Mouse (Mus musculus) neutrophil, adult 83 days (primary cell): Measurements from ENCODE around the gene Igsf6. TPM values are rescaled to one million over a fixed set of nuclear protein-coding genes. Genes with fewer than 3 reads are reported as not detected.

Experiments used
- total RNA-seq, 2 experiments: library from RNA; stranded (reverse); gene quantifications; one replicate each; pipeline ENCODE4 v1.2.4; 2023

Gene Igsf6
- 100 to 1,000 TPM; 319 to 329 TPM for total RNA-seq

DNA sequence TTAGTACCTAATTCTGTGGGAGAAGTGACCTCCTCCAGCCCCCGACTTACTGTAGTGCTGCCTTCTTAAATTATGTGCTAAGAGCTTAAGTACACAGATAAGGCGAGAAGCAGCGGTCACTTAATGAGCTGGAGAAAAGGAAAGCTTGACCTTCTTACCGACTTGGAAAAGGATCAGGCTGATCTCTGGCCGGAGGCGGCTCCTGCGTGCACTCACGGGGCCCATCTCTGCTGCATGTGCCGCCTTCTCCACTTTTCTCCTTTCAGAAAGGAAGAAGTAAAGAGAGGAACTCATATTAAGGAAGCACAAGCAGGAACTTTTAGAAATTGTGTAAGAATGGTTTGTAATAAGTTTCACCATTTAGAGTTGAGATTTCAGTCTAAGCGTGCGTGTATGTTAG, at the start of gene Igsf6:
Gene Igsf6 (minus strand): TSS at position 292 of the 400 bp plus-strand sequence.

DNA sequence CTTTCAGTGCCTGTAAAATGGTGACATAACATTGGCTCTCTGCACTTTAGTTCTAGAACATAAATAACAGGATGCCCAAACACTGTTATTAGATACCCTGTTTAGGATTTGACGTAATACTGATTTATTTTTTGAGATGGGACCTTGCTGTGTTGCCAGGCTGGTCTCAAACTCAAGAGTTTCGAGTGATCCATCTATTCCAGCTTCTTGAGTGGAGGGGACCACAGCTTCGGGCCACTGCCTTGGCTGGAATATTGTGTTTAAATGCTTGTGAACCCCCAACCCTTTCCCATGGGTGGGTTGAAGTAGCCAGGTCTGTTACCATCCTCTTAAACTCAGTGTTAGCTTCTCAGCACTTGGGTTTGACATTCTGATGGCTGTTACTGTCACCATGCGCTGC, 7.0 kb upstream of the Igsf6 start, which contains the start of gene Otoa:
Gene Otoa (plus strand): TSS at position 301 of the 400 bp plus-strand sequence.

DNA sequence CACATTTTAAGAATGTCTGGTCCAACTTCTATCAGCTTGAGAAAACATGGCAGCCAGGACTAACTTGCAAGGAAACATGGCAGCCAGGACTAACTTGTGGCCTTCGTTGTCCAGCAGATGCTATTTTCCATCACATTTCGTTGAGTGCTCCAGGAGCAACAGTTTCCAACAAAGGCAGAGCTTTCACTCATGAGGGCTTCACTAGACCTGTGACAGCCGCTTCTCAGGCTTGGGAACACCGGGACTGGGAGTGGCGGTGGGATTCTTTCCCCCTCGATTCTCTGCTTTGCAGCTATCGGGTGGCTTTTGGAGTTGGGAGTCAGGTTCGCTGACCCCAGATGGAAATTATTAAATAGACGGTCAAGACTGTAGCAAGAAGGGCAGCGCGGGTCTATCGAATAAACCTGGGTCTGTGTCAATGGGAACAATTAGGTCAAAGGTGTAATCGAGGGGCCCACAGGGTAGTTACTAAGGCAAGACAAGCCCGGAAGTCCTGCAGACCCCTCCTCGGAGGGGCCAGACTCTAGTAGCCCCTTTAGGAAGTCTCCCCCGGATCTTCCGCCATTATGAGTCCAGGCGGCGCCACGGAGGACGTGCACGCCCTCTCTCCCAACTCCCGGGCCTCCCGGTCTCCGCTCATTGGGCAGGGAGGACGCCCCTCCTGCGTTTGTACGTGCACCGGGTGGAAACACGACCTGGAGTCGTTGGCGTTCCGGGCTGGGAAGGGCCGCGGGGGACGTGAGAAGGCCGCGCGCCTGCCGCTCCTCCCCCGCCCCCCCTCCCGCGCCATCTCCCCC, 40.3 kb downstream of the Igsf6 start, which contains the start of gene Mettl9:
Gene Mettl9 (plus strand): TSS at position 590 of the 797 bp plus-strand sequence.

Other genes starting within 250 kb of the Igsf6 start
- 10 to 100 TPM; 50.7 to 53.5 TPM for gene Eef2k, start 231.7 kb downstream of the Igsf6 start, total RNA-seq
- 1 to 10 TPM; 6.8 to 8.6 TPM for gene Polr3e, start 156.8 kb downstream of the Igsf6 start, total RNA-seq
- gene Cdr2, start 92.3 kb downstream of the Igsf6 start, total RNA-seq = 10 to 100 TPM in 1 of 2 experiments, 1 to 10 TPM in 1; 6.7 to 10.8 TPM
- gene Mfsd13b, start 92.1 kb downstream of the Igsf6 start, total RNA-seq = 1 to 10 TPM in 1 of 2 experiments, not detected in 1; 1.5 TPM
- gene Mettl9, start 40.1 kb downstream of the Igsf6 start, total RNA-seq = 100 to 1,000 TPM; 181 to 196 TPM
- under 1 TPM; 0.44 to 0.64 TPM for gene Otoa, start 7.1 kb upstream of the Igsf6 start, total RNA-seq